Mouse (Mus musculus) hindlimb bud, embryonic 11.5 days (tissue): Measurements from ENCODE around the gene Uhrf1bp1.

Experiments
- DNase-seq: peaks from one replicate; pipeline ENCODE4 v3.0.0-alpha.2; 2012; ENCODE audit warnings: low read depth, low spot score; ENCODE audit errors: extremely low spot score

The Uhrf1bp1 gene

DNA sequence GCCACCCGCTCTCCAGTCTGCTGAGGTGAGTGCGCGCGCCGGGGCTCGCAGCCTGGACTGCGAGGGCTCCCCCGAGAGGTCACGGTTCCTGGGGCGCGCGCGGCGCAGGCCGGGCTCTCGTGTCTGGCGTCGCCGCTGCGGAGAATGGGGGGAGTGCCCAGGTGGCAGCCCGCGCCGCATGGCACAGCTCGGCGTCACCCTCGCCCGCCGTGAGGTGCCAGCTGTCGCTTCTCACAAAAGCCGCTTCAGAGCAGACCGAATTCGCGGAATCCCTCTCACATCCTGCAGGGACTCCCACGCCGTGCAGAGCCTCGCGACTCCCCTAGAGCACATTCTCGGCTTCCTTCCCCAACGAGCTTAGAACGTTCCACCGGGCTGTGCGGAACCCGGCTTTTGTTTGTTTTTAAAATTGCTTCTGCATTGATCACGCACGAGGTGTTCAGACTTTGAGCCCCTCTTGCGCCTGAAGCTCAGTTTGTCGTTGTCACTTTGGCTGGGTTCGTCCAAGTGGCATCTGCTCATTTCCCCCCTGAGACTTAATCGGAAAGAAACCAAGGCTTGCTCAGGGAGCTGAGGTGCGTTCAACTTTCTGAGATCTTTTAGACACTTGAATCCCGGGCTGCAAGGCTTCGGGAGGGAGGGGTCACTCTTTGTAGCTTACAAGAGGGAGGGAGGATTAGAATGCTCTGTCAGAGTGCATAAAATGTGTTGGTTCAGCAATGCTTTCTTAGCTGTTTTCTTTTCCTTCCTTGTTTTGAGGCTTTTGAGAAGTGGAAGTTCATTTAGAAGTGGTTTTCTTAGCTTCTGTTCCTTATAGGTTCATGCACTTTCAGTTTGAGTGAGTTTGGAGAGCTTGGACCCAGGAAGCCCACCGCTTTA, 53.6 kb downstream of the Uhrf1bp1 start, which contains the start of gene Taf11:
TSS of gene Taf11 (minus strand) at position 223 of the 879 bp plus-strand sequence.
- DNase-seq: no peak

DNA sequence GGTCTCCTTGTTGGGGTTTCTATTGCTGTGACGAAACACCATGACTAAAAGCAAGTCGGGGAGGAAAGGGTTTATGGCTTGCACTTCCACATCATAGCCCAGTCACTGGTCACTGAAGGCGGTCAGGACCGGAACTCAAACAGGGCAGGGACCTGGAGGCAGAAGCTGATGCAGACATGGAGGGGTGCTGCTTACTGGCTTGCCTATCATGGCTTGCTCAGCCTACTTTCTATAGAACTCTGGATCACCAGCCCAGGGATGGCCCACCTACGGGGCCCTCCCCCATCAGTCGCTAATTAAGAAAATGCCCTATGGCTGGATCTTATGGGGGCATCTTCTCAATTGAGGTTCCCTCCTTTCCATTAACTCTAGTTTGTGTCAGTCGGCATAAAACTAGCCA, 55.1 kb downstream of the Uhrf1bp1 start:
- no peak for DNase-seq

DNA sequence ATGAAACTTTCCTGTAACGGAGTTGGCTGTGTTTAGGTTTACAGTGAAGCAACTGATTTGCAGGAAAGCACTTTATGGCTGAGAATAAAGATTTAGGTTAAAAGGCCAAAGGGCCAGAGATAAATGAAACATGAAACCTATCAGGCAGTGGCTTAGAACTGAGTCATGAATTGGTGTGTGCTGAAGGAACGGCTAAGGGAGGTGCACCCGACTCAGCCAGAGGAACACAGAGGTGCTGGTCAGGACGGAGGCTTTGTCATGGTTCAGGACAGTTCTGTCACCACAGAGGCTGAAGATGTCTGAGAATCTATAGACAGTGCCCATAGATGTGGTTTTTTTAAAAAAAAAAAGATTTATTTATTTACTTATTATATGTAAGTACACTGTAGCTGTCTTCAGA, 58.5 kb downstream of the Uhrf1bp1 start:
- DNase-seq: no peak

DNA sequence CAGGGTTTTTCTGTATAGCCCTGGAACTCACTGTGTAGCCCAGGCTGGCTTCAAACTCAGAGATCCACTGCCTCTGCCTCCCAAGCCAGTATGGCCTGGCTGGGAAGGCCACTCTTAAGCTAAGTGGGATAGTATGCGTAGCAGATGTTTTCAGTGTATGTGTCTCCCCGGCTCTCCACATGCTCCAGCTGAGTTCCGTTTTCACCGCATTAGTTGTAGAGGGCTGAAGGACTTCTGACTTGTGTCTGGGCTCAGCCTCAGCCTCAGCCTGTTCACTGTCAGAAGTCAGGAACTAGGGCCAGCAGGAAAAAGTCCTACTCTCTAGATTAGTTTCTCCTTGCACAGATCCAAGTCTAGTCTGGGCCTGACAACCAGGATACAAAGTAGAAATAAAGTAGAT, 60.1 kb downstream of the Uhrf1bp1 start:
- no peak for DNase-seq

DNA sequence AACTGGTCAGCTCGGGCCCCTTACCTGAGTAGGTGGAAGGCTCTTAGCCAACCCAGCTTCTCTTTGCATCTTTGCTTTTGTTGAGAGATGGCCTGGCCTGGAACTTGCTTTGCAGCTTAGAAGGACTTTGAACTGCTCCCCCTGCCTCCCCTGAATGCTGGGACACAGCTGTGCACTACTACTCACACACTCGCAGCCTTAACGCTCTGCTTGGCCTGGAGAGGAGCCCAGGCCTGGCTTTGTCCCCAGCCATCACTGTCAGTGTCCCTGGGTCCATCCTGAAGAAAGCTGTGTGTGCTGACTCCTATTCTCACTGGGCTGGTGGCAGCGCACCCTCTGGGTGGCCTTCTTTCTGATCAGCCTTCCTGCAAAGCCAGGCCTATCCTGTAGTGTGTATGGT, 64.4 kb downstream of the Uhrf1bp1 start:
- DNase-seq: no peak

DNA sequence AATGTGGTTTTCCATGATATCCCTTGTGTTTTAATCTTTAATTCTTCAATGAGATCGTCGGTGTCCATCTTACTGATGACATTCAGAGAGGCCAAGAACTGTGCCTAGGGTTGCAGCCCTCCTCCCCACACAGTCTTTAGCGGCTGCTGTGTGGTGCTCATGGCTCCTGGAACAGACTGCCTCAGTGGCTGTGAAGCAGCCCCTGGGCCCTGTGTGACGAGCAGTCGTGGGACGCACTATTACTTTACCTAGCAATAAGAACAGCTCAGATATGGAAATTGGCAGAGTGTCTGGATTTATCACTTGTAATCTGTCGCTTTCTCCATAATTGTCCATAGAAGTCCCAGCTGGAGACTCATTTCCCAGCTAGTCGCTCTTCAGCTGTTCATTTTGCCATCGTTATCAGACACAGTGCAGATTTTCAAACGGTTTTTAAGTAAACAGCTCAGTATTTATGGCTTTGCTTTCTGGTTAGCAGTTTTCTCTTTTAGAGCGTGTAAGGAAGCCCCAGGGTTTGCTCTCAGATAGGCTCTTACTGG, 66.0 kb downstream of the Uhrf1bp1 start:
- no peak for DNase-seq

DNA sequence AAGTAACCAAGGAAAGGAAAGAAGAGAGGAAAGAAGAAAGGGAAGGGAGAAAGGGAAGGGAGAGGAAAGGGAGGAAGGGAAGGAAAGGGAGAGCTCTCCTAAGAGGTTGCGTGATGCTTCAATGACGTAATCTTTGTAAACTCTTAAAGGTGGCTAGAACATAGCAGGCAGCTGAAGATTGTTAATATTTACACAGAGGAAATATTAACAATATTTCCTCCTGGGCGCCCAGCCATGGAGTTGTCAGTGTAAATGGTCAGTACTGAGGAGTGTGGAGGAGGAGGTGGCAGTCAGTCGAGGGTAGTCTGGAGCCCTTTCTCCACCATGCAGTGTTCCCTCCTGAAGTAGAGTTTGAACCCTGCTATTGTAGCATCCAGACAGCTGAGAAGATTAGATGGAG, 68.8 kb downstream of the Uhrf1bp1 start:
- no peak for DNase-seq

DNA sequence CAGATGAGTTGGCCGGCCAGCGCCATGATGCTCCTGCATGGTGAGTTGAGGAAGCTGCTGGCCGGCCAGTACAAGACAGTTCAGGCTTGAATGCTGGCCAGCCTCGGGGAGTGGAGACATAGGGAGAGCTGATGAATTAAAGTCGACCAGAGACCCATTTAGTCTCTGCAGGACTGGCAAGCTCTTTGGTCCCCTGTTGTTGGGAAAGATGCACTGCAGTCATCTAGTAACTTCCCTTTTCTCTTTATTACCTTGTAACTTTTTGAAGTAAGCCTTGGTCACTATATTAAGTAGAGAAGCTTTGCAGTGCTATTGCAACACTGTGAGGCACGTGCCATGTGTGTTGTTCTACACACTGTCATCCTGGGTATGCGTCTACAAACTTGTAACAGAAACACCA, 69.3 kb downstream of the Uhrf1bp1 start:
- DNase-seq: no peak

DNA sequence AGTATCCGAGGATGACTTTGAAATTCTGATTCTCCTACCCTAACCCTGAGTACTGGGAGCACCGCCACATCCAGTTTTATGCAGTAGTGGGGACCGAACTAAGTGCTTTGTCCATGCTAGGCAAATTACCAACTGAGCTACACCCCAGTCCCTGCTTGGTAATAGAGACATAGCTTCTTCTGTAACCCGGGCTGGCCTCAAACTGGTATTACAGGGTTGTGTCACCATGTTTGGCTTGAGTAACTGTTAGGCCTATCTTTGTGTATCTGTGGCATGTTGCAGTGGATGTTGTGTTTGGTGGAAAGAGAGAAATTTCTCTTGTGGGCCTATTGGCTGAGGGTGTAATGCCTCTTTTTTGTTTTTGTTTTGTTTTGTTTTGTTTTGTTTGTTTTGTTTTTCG, 74.0 kb downstream of the Uhrf1bp1 start:
- DNase-seq: no peak

DNA sequence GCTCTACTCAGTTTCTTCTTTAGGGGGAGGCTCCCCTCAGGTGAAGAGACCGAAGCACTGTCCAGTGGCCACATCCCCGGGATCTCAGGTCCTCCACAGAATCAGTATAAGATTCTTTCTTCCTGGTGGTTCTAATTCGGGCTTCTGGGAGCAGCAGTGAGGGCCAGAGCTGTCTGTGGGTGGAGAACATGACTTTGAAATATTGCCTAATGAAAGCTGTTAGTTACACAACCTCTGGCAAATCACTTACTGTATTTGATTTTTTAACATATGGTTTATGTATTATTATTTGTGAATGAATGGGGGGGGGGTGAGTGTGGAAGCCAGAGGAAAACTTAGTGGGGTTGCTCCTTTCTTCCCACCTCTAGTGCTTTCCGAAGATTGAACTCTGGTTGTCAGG, 75.6 kb downstream of the Uhrf1bp1 start:
- DNase-seq: no peak

DNA sequence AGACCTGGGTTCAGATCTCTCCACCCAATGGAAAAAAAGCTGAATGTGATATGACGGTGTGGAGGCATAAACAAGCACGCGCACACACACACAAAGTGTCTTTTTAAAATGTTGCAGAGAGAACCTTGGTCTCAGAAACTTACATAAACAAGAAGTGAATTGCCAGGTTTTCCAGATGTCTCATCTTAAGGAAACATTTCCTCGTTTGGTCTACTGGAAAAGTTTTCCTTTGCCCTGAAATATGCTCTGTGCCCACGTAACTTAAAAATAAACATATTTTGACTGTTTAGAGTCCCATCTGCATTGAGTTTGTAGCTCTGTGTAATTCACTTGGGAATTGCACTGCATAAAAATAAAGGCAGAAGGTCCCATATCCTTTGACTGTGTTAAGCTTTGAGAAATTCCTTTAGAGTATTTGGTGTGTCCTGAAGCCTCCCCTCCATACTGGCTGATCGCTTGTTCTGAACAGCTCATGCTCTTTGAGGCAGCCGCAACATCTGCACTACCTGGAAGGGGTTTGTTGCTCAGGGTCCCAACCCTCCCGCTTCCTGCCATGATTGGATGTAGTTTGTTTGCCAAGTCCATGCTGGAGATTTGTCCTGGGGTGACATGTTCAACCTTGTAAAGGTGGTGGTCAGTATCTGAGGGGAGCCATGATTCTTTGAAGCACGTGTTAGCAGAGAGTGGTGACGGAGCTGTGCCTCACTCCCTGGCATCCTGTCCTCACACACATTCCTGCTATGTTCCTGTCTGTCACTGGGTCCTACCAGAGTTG, 78.1 kb downstream of the Uhrf1bp1 start:
- no peak for DNase-seq

DNA sequence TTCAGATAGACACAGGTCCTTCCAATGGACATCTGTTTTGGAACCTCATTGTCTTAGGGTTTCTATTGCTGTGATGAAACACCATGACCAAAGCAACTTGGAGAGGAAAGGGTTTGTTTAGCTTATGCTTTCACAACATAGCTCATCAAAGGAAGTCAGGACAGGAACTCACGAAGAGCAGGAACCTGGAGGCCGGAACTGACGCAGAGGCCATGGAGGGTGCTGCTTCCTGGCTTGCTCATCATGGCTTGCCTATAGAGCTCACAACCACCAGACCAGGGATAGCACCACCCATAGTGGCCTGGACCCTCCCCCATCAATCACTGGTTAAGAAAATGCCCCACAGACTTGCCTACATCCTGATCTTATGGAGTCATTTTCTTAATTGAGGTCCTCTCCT, 78.8 kb downstream of the Uhrf1bp1 start:
- DNase-seq: no peak

DNA sequence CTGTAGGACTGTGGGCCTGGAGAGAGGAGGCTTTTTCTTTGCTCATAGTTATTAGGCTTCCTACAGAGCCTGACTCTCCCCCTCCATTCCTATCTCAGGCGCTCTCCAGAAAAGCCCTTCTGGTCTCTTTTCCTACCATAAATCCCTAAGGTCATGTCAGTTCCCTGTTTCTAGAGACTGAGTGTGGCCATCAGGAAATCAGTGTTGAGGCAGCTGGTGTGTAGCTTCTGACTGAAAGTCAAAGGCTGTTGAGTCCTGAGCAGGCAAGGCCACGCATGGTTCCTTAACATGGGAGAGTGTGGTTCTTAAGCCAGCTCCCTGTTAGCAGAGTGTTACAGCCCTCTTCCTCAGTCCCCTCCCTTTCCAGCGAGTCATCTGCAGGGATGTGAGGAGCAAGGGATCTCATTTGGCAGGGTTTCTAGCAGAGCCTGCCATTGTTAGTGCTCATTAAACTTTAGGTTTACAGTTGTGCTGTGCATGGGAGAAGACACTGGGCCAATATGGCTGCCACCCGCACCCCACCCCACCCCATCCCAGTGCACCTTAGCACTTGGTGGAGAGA, 80.9 kb downstream of the Uhrf1bp1 start:
- no peak for DNase-seq

DNA sequence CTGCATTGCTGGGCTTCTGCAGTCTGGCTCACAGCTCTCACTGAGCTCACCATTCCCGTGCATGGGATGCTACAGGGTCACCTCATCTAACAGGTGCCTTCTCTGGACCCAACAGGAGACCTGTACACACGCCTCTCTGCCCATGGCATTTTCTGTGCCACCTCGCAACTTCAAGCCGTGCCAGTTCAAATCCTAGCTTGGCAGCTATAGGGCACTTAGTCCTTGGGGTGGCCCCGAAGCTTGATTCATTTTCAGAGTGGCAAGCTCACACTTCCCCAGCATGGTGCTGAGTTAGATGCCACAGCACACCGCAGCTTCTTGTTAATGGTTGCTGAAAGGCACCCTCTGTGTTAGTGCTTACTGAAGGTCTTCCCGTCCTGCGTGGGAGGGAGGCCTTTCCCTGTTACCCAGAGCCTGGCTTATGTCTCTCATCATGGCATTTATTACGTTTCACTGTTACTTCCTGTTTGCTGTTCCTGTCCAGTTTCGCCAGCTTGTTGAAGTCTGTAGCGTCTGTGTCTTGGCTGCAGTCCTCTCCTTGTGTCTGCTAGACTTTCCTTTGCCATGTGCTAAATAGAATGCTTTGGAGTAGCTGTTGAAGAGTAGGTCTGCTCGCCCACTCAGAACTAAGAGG, 82.0 kb downstream of the Uhrf1bp1 start:
- no peak for DNase-seq

DNA sequence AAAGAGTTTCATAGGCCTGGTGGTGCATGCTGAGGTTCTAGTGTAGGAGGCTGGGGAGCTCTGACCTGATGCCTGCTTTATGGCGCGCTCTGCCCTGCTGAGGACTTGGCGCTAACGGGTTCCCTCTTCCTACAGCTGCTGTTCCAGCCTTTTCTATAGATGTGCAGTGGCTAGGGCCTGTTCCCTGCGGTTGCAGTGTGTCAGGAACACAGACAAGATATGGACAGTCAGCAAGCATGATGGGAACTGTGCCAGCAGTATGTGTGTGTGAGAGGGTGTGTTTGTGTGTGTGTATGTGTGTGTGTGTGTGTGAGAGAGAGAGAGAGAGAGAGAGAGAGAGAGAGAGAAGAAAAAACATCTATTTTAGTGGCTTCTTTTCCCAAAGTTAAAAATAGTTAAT, 82.8 kb downstream of the Uhrf1bp1 start:
- DNase-seq: no peak

DNA sequence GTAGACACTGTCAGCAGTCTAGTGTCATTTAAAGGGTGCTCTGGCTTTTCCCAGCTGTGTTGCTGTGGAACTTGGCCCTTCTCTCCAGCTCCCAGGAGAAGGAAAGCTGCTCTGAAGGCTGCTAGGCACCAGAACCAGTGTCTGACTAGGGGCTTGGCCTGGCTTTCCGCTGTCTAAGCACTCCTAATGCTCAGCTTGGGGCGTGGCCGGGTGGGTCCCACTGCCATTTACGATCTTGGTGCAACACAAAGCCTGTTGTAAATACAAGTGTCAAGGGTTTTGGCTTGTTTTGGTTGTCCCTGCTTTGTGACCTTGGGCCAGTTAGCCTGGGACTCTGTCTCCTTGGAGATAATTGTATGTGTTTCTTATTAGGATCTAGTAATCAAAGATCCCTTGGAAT, 84.1 kb downstream of the Uhrf1bp1 start:
- no peak for DNase-seq

DNA sequence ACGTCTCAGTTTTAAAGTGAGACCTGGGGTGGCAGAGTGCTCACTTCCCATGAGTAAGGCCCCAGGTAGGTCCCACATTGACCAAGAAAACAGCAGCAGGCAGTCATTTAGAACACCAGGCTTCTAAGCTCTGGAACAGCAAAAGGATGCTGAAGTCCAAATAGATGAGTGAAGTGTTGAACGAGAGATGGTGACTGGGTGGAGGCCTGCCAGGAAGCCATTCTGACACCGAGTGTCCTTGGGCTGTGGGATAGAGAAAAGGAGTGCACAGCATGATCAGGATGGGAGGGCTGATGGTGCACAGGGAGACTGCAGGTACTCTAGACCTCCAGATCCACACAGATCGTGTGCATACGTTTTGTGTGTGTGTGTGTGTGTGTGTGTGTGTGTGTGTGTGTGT, 84.9 kb downstream of the Uhrf1bp1 start:
- no peak for DNase-seq

DNA sequence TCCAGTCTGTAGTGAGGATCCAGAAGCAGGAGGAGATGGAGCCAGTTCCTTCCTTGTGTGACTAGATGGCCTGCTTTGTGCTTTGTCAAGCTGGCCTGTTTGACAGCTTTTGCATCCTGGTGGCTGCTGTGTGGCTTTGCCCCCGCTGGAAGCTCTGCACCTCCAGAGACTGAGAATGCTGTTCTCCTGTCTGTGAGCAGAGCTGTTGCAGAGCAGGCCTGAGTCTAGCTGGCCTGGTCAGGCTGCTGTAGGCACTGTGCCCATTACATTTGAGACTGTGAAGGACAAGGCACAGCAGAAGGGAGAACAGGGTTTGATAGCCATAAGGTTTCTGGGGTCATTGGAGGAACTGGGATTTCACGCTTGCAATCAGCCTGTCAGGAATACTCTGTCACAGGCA, 85.5 kb downstream of the Uhrf1bp1 start:
- DNase-seq: no peak

DNA sequence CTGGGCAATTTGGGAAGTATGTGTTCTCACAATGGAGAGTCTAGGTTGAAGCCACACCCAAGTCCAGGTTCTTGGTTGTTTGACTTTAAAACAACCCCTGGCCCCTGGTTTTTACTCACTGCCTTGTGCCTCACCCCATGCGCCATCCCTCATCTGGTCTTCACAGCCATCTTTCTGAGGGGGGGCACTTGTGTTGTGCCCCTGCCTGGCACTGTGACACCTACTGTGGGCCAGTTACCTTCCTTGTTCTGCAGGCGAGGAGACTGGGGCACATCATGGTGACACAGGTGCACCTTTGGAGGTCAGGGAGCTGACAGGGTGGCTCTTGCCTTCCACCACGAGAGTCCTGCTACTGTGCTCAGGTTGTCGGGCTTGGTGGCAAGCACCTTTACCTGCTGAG, 85.9 kb downstream of the Uhrf1bp1 start:
- DNase-seq: no peak

DNA sequence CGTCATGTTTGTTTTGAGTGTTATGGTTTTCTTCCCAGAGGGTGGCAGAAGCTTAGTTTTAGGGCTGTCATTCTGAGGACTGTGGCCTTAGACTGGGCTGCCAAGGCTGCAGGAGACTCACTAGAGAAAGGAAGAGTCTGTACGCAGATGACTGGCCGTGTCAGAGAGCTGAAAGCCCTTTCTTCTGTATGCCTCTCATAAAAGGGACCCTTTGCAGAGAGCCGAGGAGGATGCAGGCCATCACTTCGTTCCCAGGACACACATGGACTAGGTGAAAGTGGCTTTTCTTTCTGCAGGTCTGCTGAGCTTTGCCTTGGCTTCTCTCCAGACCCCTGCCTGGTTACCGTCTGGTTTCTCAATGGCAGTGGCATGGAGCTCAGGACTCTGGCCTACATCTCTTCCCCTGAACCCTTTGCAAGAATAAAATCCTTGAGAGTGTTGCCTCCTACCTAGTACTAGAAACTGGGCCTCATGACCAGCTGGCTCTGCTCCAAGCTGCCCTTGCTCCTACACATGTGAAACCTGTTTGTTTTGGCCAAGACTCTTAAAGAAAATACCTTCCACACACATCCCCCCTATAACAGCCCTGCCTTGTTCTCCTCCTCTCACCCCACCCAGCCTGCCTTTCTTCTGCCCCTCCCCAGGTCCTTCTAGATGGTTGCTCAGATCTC, 89.4 kb downstream of the Uhrf1bp1 start:
- DNase-seq: no peak

DNA sequence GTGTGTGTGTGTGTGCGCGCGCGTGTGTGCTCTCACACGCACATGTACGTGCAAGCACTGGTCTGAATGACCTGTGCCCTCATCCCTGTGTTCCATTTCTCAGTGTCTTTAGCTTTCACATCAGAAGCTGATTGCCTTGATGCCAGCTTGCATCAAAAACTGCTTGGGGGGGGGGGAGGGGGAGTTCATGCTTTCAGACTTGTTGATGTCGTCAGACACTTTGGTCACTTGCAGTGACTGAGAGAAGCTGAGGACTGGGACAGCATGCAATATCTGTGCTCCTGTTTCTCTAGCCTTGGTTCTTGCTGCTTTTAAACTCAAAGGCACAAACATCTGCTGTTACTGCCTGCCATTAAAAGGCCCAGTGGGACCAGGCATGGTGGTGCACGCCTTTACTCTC, 90.1 kb downstream of the Uhrf1bp1 start:
- DNase-seq: no peak
